Mouse (Mus musculus) small intestine, adult 2 months (tissue): Measurements from ENCODE around the gene Ncr1. TPM values are rescaled to one million over a fixed set of nuclear protein-coding genes. Genes with fewer than 3 reads are reported as not detected.
"Not testable (repeated sequence)": the region's sequence is repeated elsewhere in the genome, so short reads cannot be mapped to it uniquely, and the experiment has no call there.

Source experiments
- H3K27ac ChIP-seq: fragments of 200-500 bp; 2 replicates; pipeline ENCODE4 v1.5.1; 2012; ENCODE audit warnings: low read depth, low read length, control low read depth, inconsistent platforms; ENCODE audit not compliant: insufficient read depth
- H3K27me3 ChIP-seq: fragments of 200-500 bp; 2 replicates; pipeline ENCODE4 v1.6.1; 2012; ENCODE audit warnings: mild to moderate bottlenecking, moderate library complexity, low read length, inconsistent platforms; ENCODE audit not compliant: control insufficient read depth, insufficient read depth
- H3K36me3 ChIP-seq: fragments of 200-500 bp; 2 replicates; pipeline ENCODE4 v1.6.1; 2012; ENCODE audit warnings: mild to moderate bottlenecking, low read length, control low read depth, inconsistent platforms; ENCODE audit not compliant: control insufficient read depth, insufficient read depth
- H3K4me1 ChIP-seq: fragments of 200-500 bp; 2 replicates; pipeline ENCODE4 v1.6.1; 2012; ENCODE audit warnings: low read length, inconsistent platforms, mixed read lengths; ENCODE audit not compliant: control insufficient read depth, insufficient read depth, insufficient read length
- H3K4me3 ChIP-seq: fragments of 200-500 bp; 2 replicates; pipeline ENCODE4 v1.5.1; 2012; ENCODE audit warnings: low read depth, mild to moderate bottlenecking, control low read depth, inconsistent platforms, low read length, moderate library complexity
- CTCF ChIP-seq: fragments of 200-500 bp; IDR thresholded peaks from 2 replicates; pipeline ENCODE4 v1.5.1; 2012; ENCODE audit warnings: low read depth, mild to moderate bottlenecking, control low read depth, inconsistent platforms, low read length, moderate library complexity, mixed read lengths; ENCODE audit not compliant: insufficient replicate concordance, insufficient read length; ENCODE audit errors: extremely low read depth
- POLR2A ChIP-seq: fragments of 200-500 bp; IDR thresholded peaks from 2 replicates; pipeline ENCODE4 v1.6.1; 2012; ENCODE audit warnings: low read depth, mild to moderate bottlenecking, control low read depth, inconsistent platforms, low read length, moderate library complexity
- WGBS: fragments of 180-500 bp; shearing (Covaris S2); methylation state at CpG from one replicate; pipeline ENCODE4 v1.1.7; 2018; 5-methylcytosine and 5-hydroxymethylcytosine counted together
- polyA plus RNA-seq: library from polyadenylated mRNA; depleted of rRNA; stranded (reverse); fragments of >200 nt; gene quantifications from 2 replicates; pipeline ENCODE4 v1.2.3, GENCODE M21; 2012; rRNA removed

The Ncr1 gene
- polyA plus RNA-seq: 0.06 and 0.15 TPM in 2 replicates

DNA sequence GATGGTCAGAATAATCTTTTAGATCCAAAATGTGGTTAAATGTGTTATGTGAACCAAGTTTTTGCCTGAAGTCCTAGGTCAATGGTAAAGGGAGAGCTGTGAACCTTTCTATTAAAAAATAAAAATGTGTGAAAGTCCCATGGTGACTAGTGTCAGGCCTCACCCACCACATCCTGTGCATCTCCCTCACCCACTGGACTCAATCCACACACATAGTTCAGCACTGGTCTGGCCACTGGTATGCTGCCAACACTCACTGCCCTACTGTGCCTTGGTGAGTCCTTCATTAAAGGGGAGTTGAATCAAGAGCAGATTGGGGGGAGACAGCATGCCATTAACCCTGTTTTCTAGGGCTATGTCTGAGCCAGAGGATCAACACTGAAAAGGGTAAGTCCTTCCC lies at the start of gene Ncr1:
Gene Ncr1 (plus strand): TSS at position 216 of the 400 bp plus-strand sequence.
- TF ChIP-seq POLR2A (no peak), CTCF (no peak)
- Histone ChIP-seq H3K27me3 (no peaks in the 10 kb centered on the region), H3K4me3 (no peak within 1 kb of the TSS), H3K36me3 (no peaks in the 10 kb centered on the region), H3K4me1 (no peaks in the 10 kb centered on the region), H3K27ac (no peak within 1 kb of the TSS)

DNA sequence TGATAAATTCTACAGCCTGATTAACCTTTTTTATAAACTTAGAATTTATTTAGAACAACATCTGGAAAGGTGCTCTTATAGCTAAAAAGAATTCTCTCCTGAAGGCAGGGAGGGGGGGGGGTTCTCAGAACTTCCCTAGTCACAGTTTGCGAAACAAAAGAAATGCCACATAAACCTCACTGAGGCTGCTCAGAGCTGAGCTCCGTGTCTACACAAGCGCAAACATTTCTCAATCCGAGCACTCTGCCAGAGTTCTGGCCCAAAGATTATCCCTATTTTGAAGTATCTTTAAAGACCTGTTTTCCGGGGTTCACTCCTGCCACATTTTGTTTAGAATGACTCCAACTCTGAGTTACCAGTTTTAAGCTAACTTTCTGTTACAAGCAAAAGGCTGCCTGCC lies 44.9 kb upstream of the Ncr1 start:
- H3K27ac ChIP-seq: no peak overlapping the region
- no peaks in the 10 kb centered on the region for H3K36me3 ChIP-seq
- H3K27me3 ChIP-seq: no peaks in the 10 kb centered on the region
- no peak for TF ChIP-seq POLR2A
- TF ChIP-seq CTCF: no peak
- no peaks in the 10 kb centered on the region for H3K4me1 ChIP-seq
- WGBS: 68% methylated on average over 5 of the region's 5 CpGs
- no peak overlapping the region for H3K4me3 ChIP-seq

DNA sequence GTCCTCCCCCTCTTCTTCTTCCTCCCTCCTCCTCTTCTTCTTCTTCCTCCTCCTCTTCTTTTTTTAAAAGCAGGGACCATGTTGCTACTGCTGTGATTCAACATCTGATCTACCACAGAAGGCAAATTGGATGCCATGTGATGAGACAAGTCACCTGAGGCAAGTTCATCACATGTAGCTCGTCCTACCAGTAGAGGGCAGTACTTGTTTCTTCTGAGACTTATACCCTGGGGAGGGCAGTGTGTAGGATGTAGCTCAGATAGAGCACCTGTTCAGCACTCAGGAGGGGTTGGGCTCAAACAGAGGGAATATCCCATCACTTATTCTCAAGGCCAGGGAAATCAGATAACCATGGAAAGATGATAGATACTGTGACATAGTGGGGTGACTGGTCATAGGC lies 40.3 kb upstream of the Ncr1 start:
- WGBS: 6% methylated on average over 1 of the region's 1 CpGs
- TF ChIP-seq CTCF (peak; percentile 26; the same call in 1 of the 2 replicates), POLR2A (no peak)

DNA sequence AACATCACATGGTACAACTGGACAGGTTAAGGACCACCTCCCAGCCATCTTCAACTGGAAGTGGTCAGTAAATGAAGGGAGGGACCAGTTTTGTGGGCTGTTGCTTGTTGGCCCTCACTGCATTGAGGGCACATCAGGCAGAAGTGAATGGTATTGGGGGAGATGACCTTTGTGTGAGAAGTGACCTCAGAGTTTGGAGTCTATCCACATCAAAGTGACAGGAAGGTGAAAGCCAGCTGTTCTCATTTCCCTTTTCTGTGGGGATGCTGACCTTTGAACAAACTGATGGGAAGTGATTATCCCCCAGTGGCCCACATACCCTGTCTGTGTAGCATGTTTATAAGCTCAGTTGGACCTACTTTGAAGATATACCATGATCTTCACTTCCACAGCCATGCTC lies 37.4 kb upstream of the Ncr1 start:
- H3K27me3 ChIP-seq: no peaks in the 10 kb centered on the region
- H3K4me3 ChIP-seq: no peak overlapping the region
- TF ChIP-seq CTCF (no peak), POLR2A (no peak)
- peaks cover 2% of the 10 kb centered on the region; the same call in 1 of the 2 replicates for H3K4me1 ChIP-seq
- H3K27ac ChIP-seq: no peak overlapping the region
- H3K36me3 ChIP-seq: no peaks in the 10 kb centered on the region

More for the DNA sequence above, 40.3 kb upstream of the Ncr1 start:
- Histone ChIP-seq H3K27ac (no peak overlapping the region), H3K36me3 (no peaks in the 10 kb centered on the region), H3K27me3 (no peaks in the 10 kb centered on the region), H3K4me1 (peaks cover 2% of the 10 kb centered on the region; the same call in 1 of the 2 replicates), H3K4me3 (no peak overlapping the region)

DNA sequence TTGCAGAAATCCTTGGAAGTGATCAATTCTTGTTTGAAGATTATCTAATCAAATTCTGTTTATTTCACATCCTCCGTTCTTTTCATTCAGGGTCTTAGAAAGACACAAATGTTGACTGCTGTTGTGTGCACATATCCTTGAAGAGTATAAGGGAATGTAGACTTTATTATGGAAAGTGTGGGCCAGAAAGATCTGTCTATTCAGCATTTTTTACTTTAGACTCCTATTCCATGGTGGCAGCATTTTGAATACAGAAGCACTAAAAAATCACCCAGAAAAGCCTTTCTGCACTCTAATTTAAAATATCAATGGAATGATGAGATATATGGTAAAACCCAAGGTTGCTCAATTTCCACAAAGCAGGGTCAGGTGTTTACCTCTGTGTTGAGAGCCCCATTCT lies 34.1 kb upstream of the Ncr1 start:
- 88% methylated on average over 1 of the region's 1 CpGs for WGBS
- no peak for TF ChIP-seq POLR2A
- no peak for TF ChIP-seq CTCF
- Histone ChIP-seq H3K27ac (no peak overlapping the region), H3K4me3 (no peak overlapping the region), H3K27me3 (no peaks in the 10 kb centered on the region), H3K36me3 (no peaks in the 10 kb centered on the region), H3K4me1 (peaks cover 2% of the 10 kb centered on the region; the same call in 1 of the 2 replicates)

DNA sequence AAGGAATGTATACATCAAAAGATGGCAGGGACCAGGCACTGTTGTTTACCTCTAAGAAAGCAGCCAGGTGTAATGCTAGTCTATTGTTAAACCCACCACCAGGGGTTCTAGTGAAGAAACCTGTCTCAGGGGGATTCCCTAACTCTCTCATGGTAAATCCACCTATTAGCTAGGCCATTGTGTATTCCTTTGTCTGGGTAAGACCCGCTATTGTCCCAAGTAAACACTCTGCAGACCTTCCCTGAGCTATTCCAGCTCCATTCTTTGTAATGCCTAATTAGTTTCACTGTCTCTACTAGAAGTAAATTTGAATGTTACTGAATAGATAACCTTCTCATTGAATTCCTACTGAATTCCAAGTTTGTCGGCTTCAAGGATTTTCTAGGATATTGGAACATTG lies 24.4 kb upstream of the Ncr1 start:
- H3K4me3 ChIP-seq: not testable (repeated sequence)
- WGBS: 84% methylated on average over 2 of the region's 2 CpGs

DNA sequence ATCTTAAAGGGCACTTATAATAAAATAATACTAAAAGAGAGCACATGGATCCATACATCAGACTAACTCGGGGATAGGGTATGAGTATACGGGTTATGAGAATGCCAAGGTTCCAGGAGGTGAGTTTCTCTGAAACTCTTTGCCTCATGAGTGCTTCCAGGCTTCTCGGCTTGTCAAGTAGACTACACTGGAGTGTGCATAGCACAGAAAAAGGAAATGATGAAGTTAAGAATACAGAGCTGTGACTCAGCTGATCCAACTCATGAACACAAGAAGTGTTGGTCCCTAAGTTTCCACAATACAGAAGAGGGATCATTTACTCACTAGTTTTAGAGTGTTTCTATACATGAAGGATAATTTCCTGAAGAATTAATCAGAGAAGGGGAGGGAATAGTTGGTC lies 24.0 kb upstream of the Ncr1 start:
- not testable (repeated sequence) for H3K27ac ChIP-seq, H3K27me3 ChIP-seq, H3K4me1 ChIP-seq, H3K4me3 ChIP-seq, H3K36me3 ChIP-seq
- WGBS: 87% methylated on average over 3 of the region's 3 CpGs

More for the DNA sequence above, 24.4 kb upstream of the Ncr1 start:
- not testable (repeated sequence) for H3K27ac ChIP-seq, H3K27me3 ChIP-seq, H3K4me1 ChIP-seq, H3K36me3 ChIP-seq

DNA sequence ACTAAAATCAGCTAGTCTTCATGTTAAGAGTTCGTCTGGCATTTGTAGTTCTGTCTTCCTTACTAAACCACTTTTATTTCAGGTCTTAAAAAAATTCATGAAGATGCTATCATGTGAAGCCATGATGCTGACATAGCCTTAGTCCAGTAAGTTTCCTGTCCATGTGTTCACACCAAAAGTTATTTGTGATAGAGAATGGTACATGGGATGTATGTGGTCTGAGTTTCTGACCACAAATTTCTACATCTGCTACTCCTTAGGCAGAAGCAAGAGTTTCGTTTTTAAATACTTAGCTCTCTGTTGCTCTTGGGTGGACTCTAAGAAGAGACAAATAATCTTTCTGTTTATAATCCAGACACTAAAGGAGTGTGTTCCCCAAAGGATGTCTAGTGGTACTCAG lies 14.2 kb upstream of the Ncr1 start:
- no peaks in the 10 kb centered on the region for H3K27me3 ChIP-seq
- no peak for TF ChIP-seq POLR2A
- no peak for TF ChIP-seq CTCF
- H3K36me3 ChIP-seq: no peaks in the 10 kb centered on the region
- H3K27ac ChIP-seq: no peak overlapping the region
- WGBS: 63% methylated on average over 2 of the region's 2 CpGs
- no peak overlapping the region for H3K4me3 ChIP-seq
- H3K4me1 ChIP-seq: no peaks in the 10 kb centered on the region
